Mouse (Mus musculus) bone marrow, adult 2 months (tissue): ENCODE measurements around the gene Adgrb3. TPM values are rescaled to one million over a fixed set of nuclear protein-coding genes. Genes with fewer than 3 reads are reported as not detected.

Source experiments
- H3K27ac ChIP-seq: fragments of 200-500 bp; 2 replicates; pipeline ENCODE4 v1.5.1; 2012; ENCODE audit warnings: low read depth, mild to moderate bottlenecking, control low read depth, inconsistent platforms, low read length; ENCODE audit not compliant: control insufficient read depth, poor library complexity, insufficient read depth
- H3K4me1 ChIP-seq: fragments of 200-500 bp; 2 replicates; pipeline ENCODE4 v1.6.1; 2011; ENCODE audit warnings: low read length; ENCODE audit not compliant: control insufficient read depth, insufficient read depth
- H3K4me3 ChIP-seq: fragments of 200-500 bp; replicated peaks from 2 replicates; pipeline ENCODE3; 2011; ENCODE audit warnings: mild to moderate bottlenecking, low read depth, low read length, control low read depth; ENCODE audit not compliant: control insufficient read depth
- CTCF ChIP-seq: fragments of 200-500 bp; IDR thresholded peaks from 2 replicates; pipeline ENCODE4 v1.5.1; 2011; ENCODE audit warnings: low read length, control low read depth; ENCODE audit not compliant: control insufficient read depth, insufficient read depth
- POLR2A ChIP-seq: fragments of 200-500 bp; IDR thresholded peaks from 2 replicates; pipeline ENCODE4 v1.6.1; 2011; ENCODE audit warnings: low read depth, mild to moderate bottlenecking, control low read depth, low read length, borderline replicate concordance; ENCODE audit not compliant: control insufficient read depth
- WGBS: fragments of 180-500 bp; shearing (Covaris S2); methylation state at CpG from one replicate; pipeline ENCODE4 v1.1.7; 2018; 5-methylcytosine and 5-hydroxymethylcytosine counted together
- polyA plus RNA-seq: library from polyadenylated mRNA; stranded (reverse); fragments of >200 nt; gene quantifications from 2 replicates; pipeline ENCODE4 v1.2.4, GENCODE M21; 2011; ENCODE audit warnings: low replicate concordance; ENCODE audit not compliant: missing spikeins, insufficient read depth, insufficient read length

Adgrb3 gene
- polyA plus RNA-seq, 1 experiment, result 0.35 TPM

DNA sequence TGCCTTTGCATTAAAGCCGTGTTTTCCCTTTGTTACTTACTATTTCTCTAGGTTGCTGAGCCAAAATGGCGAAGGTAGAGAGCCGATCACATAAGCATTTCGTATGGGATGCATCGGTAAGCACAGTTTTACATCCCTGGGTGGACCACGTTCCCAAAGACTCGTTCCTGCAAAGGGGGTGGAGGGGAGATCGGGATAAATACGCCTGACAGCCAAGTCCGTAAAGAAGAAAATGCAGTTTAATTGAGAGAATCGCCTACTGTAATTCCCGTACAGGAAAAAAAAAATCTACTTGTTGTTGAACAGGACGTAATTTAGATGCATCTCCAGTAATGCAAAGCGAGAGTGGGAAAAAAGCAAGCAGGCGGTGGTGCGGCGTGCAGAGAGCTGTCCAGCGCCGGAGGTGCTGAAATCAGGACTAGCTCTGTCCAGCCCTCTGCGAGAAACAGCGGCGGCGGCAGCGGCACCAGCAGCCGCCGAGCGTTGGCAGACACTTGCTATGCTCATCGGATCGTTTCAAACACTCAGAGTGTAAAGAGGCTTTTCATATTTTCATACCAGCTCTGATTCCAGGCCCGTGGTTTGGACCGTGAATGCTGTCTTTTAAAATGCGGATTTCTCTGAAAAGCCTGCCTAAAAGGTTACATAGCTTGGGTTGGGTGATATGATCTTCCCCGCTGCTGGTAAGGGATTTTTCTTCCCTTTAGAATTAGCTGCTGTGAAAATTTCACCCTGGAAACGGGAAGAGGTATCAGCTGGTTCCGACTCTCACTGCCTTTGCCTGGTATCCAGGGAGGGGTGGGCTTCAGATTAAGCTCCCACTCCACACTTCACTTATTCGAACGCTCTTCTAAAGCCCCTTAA lies 600.9 kb downstream of the Adgrb3 start:
- no peak overlapping the region for H3K4me3 ChIP-seq
- 12% methylated on average over 37 of the region's 37 CpGs for WGBS
- TF ChIP-seq POLR2A (no peak), CTCF (no peak)
- H3K27ac ChIP-seq, result no peak overlapping the region
- no peaks in the 10 kb centered on the region for H3K4me1 ChIP-seq

DNA sequence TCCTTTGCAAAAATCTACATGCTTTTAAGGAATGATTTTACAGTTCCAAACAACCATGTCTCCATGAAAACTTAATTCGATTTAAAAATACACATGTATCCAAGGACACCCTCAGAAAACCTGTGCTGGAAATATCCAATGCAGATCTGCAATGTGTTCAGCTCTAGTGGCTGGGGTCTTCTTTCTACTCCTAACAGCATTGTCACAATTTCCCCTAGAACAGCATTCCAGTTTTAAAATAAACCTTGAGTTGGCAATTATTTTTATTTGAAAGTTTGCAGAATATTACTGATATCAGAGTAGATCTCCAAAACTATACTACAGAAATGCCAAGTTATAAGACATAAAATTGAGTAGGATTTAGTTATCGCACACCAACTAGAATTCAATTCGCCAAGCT lies 601.6 kb downstream of the Adgrb3 start:
- Histone ChIP-seq H3K4me1 (no peaks in the 10 kb centered on the region), H3K4me3 (no peak overlapping the region), H3K27ac (no peak overlapping the region)
- WGBS, result 43% methylated on average over 3 of the region's 3 CpGs
- TF ChIP-seq POLR2A (no peak), CTCF (no peak)

DNA sequence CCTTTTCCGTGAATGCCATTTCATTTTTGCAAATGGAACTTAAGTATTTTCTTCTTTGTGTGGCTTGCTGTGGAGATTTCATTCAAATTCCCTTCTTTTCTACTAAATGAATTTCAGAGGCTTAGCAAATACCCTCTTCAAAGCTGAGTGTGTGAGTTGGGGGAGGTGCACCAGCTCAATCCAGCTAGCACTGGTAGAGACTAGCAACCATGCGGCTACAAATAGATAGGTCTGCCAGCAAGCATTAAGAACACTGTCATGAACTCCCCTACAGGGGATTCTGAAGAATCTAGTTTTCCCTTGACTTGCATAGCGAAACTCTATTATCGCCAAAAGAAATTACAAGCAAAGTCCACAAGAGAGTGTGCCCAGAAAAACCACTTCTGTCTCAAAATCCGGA lies 624.9 kb downstream of the Adgrb3 start:
- Histone ChIP-seq H3K4me3 (no peak overlapping the region), H3K27ac (no peak overlapping the region), H3K4me1 (no peaks in the 10 kb centered on the region)
- no peak for TF ChIP-seq CTCF
- TF ChIP-seq POLR2A, result no peak
- 47% methylated on average over 5 of the region's 5 CpGs for WGBS

DNA sequence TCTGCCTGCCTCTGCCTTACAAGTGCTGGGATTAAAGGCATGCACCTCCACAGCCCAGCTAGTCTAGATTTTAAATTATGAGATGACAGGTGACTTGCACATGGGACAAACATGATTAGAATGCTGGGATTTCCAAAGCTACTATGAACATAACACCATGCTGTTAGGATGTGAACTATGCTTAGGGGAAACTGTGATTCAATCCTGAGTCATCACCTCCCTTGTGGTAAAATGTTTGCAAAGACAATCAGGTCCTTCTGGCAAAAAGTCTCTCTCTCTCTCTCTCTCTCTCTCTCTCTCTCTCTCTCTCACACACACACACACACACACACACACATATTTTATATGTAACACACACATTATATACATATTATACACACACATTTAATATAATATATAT lies 630.1 kb downstream of the Adgrb3 start:
- Histone ChIP-seq H3K27ac (no peak overlapping the region), H3K4me1 (no peaks in the 10 kb centered on the region; the same call in 1 of the 2 replicates), H3K4me3 (no peak overlapping the region)
- TF ChIP-seq CTCF (no peak), POLR2A (no peak)

DNA sequence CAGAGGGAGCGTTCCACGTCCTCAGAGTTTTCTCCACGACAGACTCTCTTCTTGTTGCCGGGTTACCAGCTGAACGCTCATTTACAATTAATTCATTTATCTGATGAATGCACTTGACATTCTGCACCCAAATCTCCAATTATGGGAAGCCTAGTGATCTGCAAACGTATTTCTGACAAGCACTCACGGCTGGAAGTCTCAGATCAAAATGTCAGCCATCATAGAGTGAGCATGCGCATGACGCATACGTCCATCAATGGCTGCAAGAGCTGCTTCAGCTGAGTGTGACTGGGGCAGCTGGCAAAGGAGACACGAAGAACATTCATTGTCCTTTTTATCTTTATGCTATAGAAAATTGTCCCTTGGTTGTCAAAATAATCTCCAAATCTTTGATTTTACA lies 637.5 kb downstream of the Adgrb3 start:
- WGBS, result 73% methylated on average over 11 of the region's 11 CpGs
- Histone ChIP-seq H3K4me1 (no peaks in the 10 kb centered on the region), H3K27ac (no peak overlapping the region), H3K4me3 (no peak overlapping the region)
- no peak for TF ChIP-seq POLR2A
- no peak for TF ChIP-seq CTCF

DNA sequence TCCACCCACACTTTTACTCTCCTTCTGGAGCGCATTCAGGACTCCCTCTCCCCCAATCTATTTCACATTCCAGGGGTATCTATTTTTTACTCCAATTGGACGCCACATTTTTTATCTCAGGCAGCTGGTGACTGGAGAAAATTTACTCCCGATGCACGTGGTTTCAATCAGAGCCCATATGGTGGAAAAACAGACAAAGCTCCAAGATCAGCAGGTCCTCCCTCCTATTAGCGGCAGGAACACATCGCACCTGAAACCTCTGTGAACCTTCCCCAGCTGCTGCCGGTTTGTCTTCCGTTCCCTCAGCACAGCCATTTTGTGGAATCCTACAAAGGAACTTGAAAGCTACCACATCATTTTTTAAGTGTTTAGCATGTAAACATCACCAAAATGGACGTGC lies 640.2 kb downstream of the Adgrb3 start:
- no peak for TF ChIP-seq CTCF
- TF ChIP-seq POLR2A, result no peak
- no peak overlapping the region for H3K4me3 ChIP-seq
- H3K27ac ChIP-seq, result no peak overlapping the region
- 68% methylated on average over 9 of the region's 9 CpGs for WGBS
- no peaks in the 10 kb centered on the region for H3K4me1 ChIP-seq

DNA sequence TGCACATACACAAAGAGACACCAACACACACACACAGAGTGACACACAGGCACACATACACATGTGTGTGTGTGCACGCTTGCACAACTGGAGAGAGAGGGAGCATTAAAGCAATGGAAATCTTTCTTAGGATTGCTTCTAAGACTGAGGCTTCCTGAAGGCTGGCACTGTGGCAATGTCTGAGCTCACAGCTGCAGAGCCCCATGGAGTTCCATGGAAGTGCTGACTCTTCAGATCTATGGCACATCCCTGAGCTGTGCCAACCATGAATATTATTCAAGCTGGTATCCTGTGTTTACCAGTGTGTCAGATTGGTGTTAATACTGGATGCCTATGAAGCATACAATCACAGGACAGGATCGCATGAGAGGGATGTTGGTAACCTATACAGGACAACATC lies 643.6 kb downstream of the Adgrb3 start:
- H3K4me3 ChIP-seq, result no peak overlapping the region
- H3K27ac ChIP-seq, result no peak overlapping the region
- H3K4me1 ChIP-seq, result no peaks in the 10 kb centered on the region
- TF ChIP-seq CTCF (no peak), POLR2A (no peak)
- 85% methylated on average over 2 of the region's 2 CpGs for WGBS

DNA sequence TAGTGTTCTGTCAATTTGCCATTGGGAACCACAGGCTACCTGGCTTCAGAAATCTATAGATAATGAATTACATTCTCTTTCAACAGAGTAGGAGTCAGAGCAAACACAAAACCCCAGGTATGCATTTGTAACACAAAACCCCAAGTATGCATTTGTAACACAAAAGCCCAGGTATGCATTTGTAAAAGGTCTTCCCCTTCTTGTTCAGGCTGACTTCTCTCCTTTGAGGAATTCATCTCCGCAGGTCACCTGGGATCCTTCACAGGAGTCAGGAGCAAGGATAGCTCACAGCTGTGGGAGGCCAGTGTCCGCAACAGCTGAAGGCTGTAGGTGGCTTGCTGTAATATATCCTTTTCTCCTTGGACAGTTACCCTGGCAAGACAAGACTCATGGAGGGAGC lies 647.6 kb downstream of the Adgrb3 start:
- TF ChIP-seq POLR2A (no peak), CTCF (no peak)
- H3K4me3 ChIP-seq, result no peak overlapping the region
- H3K27ac ChIP-seq, result no peak overlapping the region
- 48% methylated on average over 2 of the region's 2 CpGs for WGBS
- no peaks in the 10 kb centered on the region for H3K4me1 ChIP-seq
